Mouse (Mus musculus) ES-E14 (cell line): ENCODE results near the gene Dbn1. TPM values are rescaled to one million over a fixed set of nuclear protein-coding genes. Genes with fewer than 3 reads are reported as not detected.

ENCODE experiments used
- DNase-seq: peaks from one replicate; pipeline ENCODE4 v3.0.0-alpha.2; 2013; ENCODE audit warnings: low read depth, low spot score
- H3K27ac ChIP-seq: 2 replicates; pipeline ENCODE4 v1.5.1; 2012; ENCODE audit warnings: low read depth, mild to moderate bottlenecking, low read length, moderate library complexity, mixed read lengths; ENCODE audit not compliant: poor library complexity, insufficient read depth, severe bottlenecking
- H3K36me3 ChIP-seq: 2 replicates; pipeline ENCODE4 v1.6.1; 2012; ENCODE audit warnings: mild to moderate bottlenecking, low read length, moderate library complexity, mixed read lengths; ENCODE audit not compliant: control insufficient read depth, poor library complexity, insufficient read depth, severe bottlenecking
- H3K4me1 ChIP-seq, 2 experiments: fragments of 150-350 bp in 1 of 2; sonication (generic) in 1 of 2; 2 replicates each; pipeline ENCODE4 v1.6.1; 2012; ENCODE audit warnings: low read length in 2 of 2, mild to moderate bottlenecking in 1 of 2, mixed read lengths in 1 of 2; ENCODE audit not compliant: control insufficient read depth in 2 of 2, insufficient read depth in 2 of 2, poor library complexity in 1 of 2
- H3K4me3 ChIP-seq, 2 experiments: fragments of 150-350 bp in 1 of 2; sonication (generic) in 1 of 2; 2 replicates each; pipeline ENCODE4 v1.5.1; 2012; ENCODE audit warnings: low read length in 2 of 2, low read depth in 1 of 2, mild to moderate bottlenecking in 1 of 2, mixed read lengths in 1 of 2; ENCODE audit not compliant: insufficient read depth in 1 of 2, poor library complexity in 1 of 2, severe bottlenecking in 1 of 2
- H3K9ac ChIP-seq: 2 replicates; pipeline ENCODE4 v1.6.1; 2012; ENCODE audit warnings: low read depth, mild to moderate bottlenecking, low read length, mixed read lengths; ENCODE audit not compliant: poor library complexity, insufficient read depth, severe bottlenecking
- H3K9me3 ChIP-seq: fragments of 150-350 bp; sonication (generic); 2 replicates; pipeline ENCODE4 v1.6.1; 2012; ENCODE audit warnings: low read depth, mild to moderate bottlenecking, low read length; ENCODE audit not compliant: control insufficient read depth, insufficient read depth
- CHD2 ChIP-seq: IDR thresholded peaks from 2 replicates; pipeline ENCODE4 v1.6.1; 2014; ENCODE audit warnings: mild to moderate bottlenecking, low read depth, low read length, inconsistent platforms
- HCFC1 ChIP-seq: IDR thresholded peaks from 2 replicates; pipeline ENCODE4 v1.6.1; 2012; ENCODE audit warnings: low read length, inconsistent platforms, borderline replicate concordance; ENCODE audit not compliant: insufficient read depth
- MAFK ChIP-seq: IDR thresholded peaks from 2 replicates; pipeline ENCODE4 v1.6.1; 2014; ENCODE audit warnings: mild to moderate bottlenecking, low read depth, low read length, inconsistent platforms; ENCODE audit not compliant: insufficient read depth
- ZC3H11A ChIP-seq: IDR thresholded peaks from 2 replicates; pipeline ENCODE4 v1.6.1; 2012; ENCODE audit warnings: low read depth, mild to moderate bottlenecking, inconsistent platforms, low read length, borderline replicate concordance
- ZNF384 ChIP-seq: IDR thresholded peaks from 2 replicates; pipeline ENCODE4 v1.6.1; 2012; ENCODE audit warnings: low read depth, low read length, inconsistent platforms
- in situ Hi-C, 2 experiments: fragments of 600-800 bp; cut with MboI; formaldehyde crosslinking; loops; one replicate each; pipeline ENCODE4 v1.15.1; 2025; ENCODE audit warnings: low sequenced_read_pairs in 2 of 2, inconsistent platforms in 1 of 2; ENCODE audit not compliant: unreplicated experiment in 2 of 2
- total RNA-seq: library from RNA; depleted of rRNA; stranded (reverse); fragments of 300-350 nt; gene quantifications from 2 replicates; pipeline ENCODE4 v1.2.3, GENCODE M21; 2012

Gene Dbn1
- total RNA-seq, 1 experiment, result 77.0 TPM

GRCm38 (mm10) chr13:55516955-55517354 is 29.0 kb upstream of the Dbn1 start:
- TF ChIP-seq ZNF384, result no peak
- peak; percentile 60; the same call in 1 of the 2 replicates for TF ChIP-seq ZC3H11A
- DNase-seq, result peak; percentile 86
- Histone ChIP-seq H3K4me1 (peaks cover 0 to 4% of the 10 kb centered on the region in 2 experiments; a peak in 1 of 4 replicates), H3K27ac (no peak overlapping the region), H3K36me3 (no peaks in the 10 kb centered on the region), H3K4me3 (no peak overlapping the region), H3K9ac (no peak overlapping the region), H3K9me3 (no peaks in the 10 kb centered on the region)
- in situ Hi-C loops, result no loop called here

DNA sequence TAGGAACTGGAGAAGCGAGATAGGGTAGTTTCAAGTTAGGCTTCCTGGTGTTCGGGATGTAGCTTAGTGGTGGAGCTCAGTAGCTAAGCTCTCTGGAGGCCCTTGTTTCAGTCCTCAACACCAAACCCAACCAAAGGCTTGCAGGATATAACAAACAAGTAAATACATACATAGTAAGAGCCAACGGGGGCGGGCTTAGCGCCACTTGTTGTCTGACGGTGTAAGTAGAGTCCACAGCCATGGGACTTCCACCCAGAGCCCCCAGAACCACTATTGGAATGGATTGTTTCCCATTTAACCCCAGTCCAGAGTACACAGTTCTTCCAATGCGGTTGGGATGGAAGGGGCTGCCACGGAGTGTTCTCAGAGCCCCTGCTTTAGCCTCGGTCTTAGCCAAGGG is 25.9 kb upstream of the Dbn1 start:
- no peak overlapping the region for H3K27ac ChIP-seq
- TF ChIP-seq HCFC1, result no peak
- TF ChIP-seq CHD2, result no peak
- TF ChIP-seq MAFK, result no peak

GRCm38 (mm10) chr13:55513111-55513748 is 25.3 kb upstream of the Dbn1 start, which contains the start of gene Pdlim7:
Pdlim7 (minus strand) TSS chr13:55513676.
- H3K9ac ChIP-seq, result peak within 1 kb of the TSS; percentile 89
- H3K4me1 ChIP-seq, result peaks cover 5 to 32% of the 10 kb centered on the region in 2 experiments
- H3K27ac ChIP-seq, result peak within 1 kb of the TSS; percentile 23; the same call in 1 of the 2 replicates
- TF ChIP-seq CHD2, result no peak
- peak; percentile 60; the same call in 1 of the 2 replicates for TF ChIP-seq HCFC1
- H3K36me3 ChIP-seq, result peaks cover 14% of the 10 kb centered on the region; the same call in 1 of the 2 replicates
- in situ Hi-C loops, result no loop called here
- peak within 1 kb of the TSS; percentile 88 for H3K4me3 ChIP-seq
- peak; percentile 72 for DNase-seq
- no peaks in the 10 kb centered on the region for H3K9me3 ChIP-seq

More for the DNA sequence above, 25.9 kb upstream of the Dbn1 start:
- no peak for DNase-seq
- H3K36me3 ChIP-seq, result peaks cover 8% of the 10 kb centered on the region; the same call in 1 of the 2 replicates
- peaks cover 5 to 26% of the 10 kb centered on the region in 2 experiments for H3K4me1 ChIP-seq
- in situ Hi-C loops, result no loop called here
- no peak overlapping the region for H3K9ac ChIP-seq
- peak overlapping the region; percentile 88; a peak in 2 of 4 replicates for H3K4me3 ChIP-seq
- no peaks in the 10 kb centered on the region for H3K9me3 ChIP-seq

GRCm38 (mm10) chr13:55512379-55513031 is 24.6 kb upstream of the Dbn1 start:
- no peak for DNase-seq
- in situ Hi-C loops, result no loop called here
- Histone ChIP-seq H3K9me3 (no peaks in the 10 kb centered on the region), H3K4me3 (peak overlapping the region; percentile 88), H3K4me1 (peaks cover 5 to 33% of the 10 kb centered on the region in 2 experiments), H3K27ac (peak overlapping the region; percentile 23; the same call in 1 of the 2 replicates), H3K36me3 (peaks cover 17% of the 10 kb centered on the region; the same call in 1 of the 2 replicates), H3K9ac (peak overlapping the region; percentile 89)
- TF ChIP-seq ZNF384 (no peak), HCFC1 (no peak)

- in situ Hi-C loops, result no loop called here
- DNase-seq, result no peak
- peaks cover 5 to 33% of the 10 kb centered on the region in 2 experiments for H3K4me1 ChIP-seq
- peak overlapping the region; percentile 88; a peak in 2 of 4 replicates for H3K4me3 ChIP-seq
- peak overlapping the region; percentile 77 for H3K27ac ChIP-seq
- no peaks in the 10 kb centered on the region for H3K9me3 ChIP-seq
- H3K9ac ChIP-seq, result peak overlapping the region; percentile 89; the same call in 1 of the 2 replicates
- H3K36me3 ChIP-seq, result peaks cover 28% of the 10 kb centered on the region
- TF ChIP-seq ZC3H11A (no peak), MAFK (no peak), CHD2 (no peak), ZNF384 (no peak), HCFC1 (no peak)
These were observed 23.6 kb upstream of the Dbn1 start for GRCm38 (mm10) chr13:55511492-55511861.
